Mouse (Mus musculus) heart, postnatal 0 days (tissue): ENCODE measurements around the gene Filip1l.
A peak's percentile ranks its signal among the peaks of the same experiment; 100 is the strongest.

Source experiments
- CTCF ChIP-seq: IDR thresholded peaks from 2 replicates; pipeline ENCODE4 v1.5.1; 2016; ENCODE audit warnings: antibody characterized with exemption, control low read depth, low read depth
- EP300 ChIP-seq: IDR thresholded peaks from 2 replicates; pipeline ENCODE4 v1.6.1; 2016; ENCODE audit warnings: antibody characterized with exemption, low read depth

GRCm38 (mm10) chr16:57577519-57577918 lies 224.6 kb downstream of the Filip1l start:
- no peak for TF ChIP-seq EP300
- TF ChIP-seq CTCF = peak; percentile 53
